Mouse (Mus musculus) spleen, adult 2 months (tissue): Measurements from ENCODE around the gene Usp40. TPM values are rescaled to one million over a fixed set of nuclear protein-coding genes. Genes with fewer than 3 reads are reported as not detected.
"Not testable (repeated sequence)": the region's sequence is repeated elsewhere in the genome, so short reads cannot be mapped to it uniquely, and the experiment has no call there.

Experiments
- DNase-seq, 2 experiments: peaks; one replicate each; pipeline versions ENCODE4 v3.0.0 to v3.0.0-alpha.2; 2012 to 2021; ENCODE audit warnings: low spot score in 2 of 2, low read depth in 1 of 2
- H3K27ac ChIP-seq: fragments of 200-500 bp; 2 replicates; pipeline ENCODE4 v1.5.1; 2012; ENCODE audit warnings: low read length, inconsistent platforms; ENCODE audit not compliant: insufficient read depth
- H3K27me3 ChIP-seq: fragments of 200-500 bp; 2 replicates; pipeline ENCODE4 v1.6.1; 2012; ENCODE audit warnings: mild to moderate bottlenecking, moderate library complexity, low read length, inconsistent platforms; ENCODE audit not compliant: control insufficient read depth, insufficient read depth
- H3K36me3 ChIP-seq: fragments of 200-500 bp; 2 replicates; pipeline ENCODE4 v1.6.1; 2012; ENCODE audit warnings: mild to moderate bottlenecking, low read length, inconsistent platforms; ENCODE audit not compliant: control insufficient read depth, insufficient read depth
- H3K4me1 ChIP-seq: fragments of 200-500 bp; 2 replicates; pipeline ENCODE4 v1.6.1; 2011; ENCODE audit warnings: inconsistent platforms; ENCODE audit not compliant: control insufficient read depth, insufficient read depth, insufficient read length
- H3K4me3 ChIP-seq: fragments of 200-500 bp; 2 replicates; pipeline ENCODE4 v1.5.1; 2011; ENCODE audit warnings: mild to moderate bottlenecking, inconsistent platforms; ENCODE audit not compliant: insufficient read depth, insufficient read length; ENCODE audit errors: extremely low read depth
- CTCF ChIP-seq: fragments of 200-500 bp; IDR thresholded peaks from 2 replicates; pipeline ENCODE4 v1.5.1; 2011; ENCODE audit warnings: mild to moderate bottlenecking, inconsistent platforms; ENCODE audit not compliant: insufficient read depth, insufficient read length, insufficient replicate concordance; ENCODE audit errors: extremely low read depth
- POLR2A ChIP-seq: fragments of 200-500 bp; IDR thresholded peaks from 2 replicates; pipeline ENCODE4 v1.6.1; 2011; ENCODE audit warnings: low read depth, low read length, inconsistent platforms
- WGBS: fragments of 180-500 bp; shearing (Covaris S2); methylation state at CpG from one replicate; pipeline ENCODE4 v1.1.7; 2018; 5-methylcytosine and 5-hydroxymethylcytosine counted together
- polyA plus RNA-seq: library from polyadenylated mRNA; depleted of rRNA; stranded (reverse); fragments of >200 nt; gene quantifications from 2 replicates; pipeline ENCODE4 v1.2.3, GENCODE M21; 2012; rRNA removed

Gene Usp40
- polyA plus RNA-seq, result 3.3 TPM in 2 replicates

- Histone ChIP-seq H3K36me3 (0 out of 2 replicates have a peak, but pooled peaks cover under 1% of the 10 kb centered on the region), H3K27me3 (no peaks in the 10 kb centered on the region), H3K27ac (peak within 1 kb of the TSS; percentile 30), H3K4me1 (no peaks in the 10 kb centered on the region), H3K4me3 (peak within 1 kb of the TSS; percentile 97)
- peak; percentile 30 to 63 for DNase-seq
- TF ChIP-seq CTCF, result no peak
- no peak for TF ChIP-seq POLR2A
- 1% methylated on average over 45 of the region's 45 CpGs for WGBS
These were observed at the start of gene Usp40 for GRCm38 (mm10) chr1:88008211-88008697. Gene Usp40, minus strand, starts transcription at chr1:88008551.

- Histone ChIP-seq H3K27me3 (no peaks in the 10 kb centered on the region), H3K4me3 (no peak within 1 kb of the TSS), H3K36me3 (no peaks in the 10 kb centered on the region), H3K27ac (no peak within 1 kb of the TSS), H3K4me1 (no peaks in the 10 kb centered on the region)
- TF ChIP-seq POLR2A (no peak), CTCF (no peak)
- DNase-seq, result no peak
- 83% methylated on average over 1 of the region's 1 CpGs for WGBS
These were observed 46.7 kb upstream of the Usp40 start, which contains the start of gene Ugt1a10 for GRCm38 (mm10) chr1:88055088-88055487. Gene Ugt1a10, plus strand, starts transcription at chr1:88055388.

DNA sequence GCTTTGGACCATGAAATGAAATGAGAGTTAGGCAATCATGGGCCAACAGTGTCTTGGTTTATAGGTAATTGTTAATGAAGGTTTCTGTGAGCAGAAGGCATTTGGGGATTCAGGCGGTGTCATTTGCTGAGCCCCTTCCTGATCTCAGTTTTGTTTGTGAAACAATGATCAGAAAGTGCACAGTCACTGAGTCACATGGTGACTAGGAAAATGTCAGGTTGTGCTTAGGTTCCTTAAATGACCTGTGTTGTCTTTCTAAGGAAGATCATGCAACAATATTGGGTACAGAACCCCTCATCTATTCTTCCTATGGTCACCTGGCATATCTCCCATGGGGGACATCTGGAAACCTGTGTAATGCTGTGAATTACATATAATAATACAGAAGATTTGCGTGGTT, 39.1 kb upstream of the Usp40 start:
- H3K27me3 ChIP-seq, H3K36me3 ChIP-seq, H3K4me1 ChIP-seq, H3K4me3 ChIP-seq, DNase-seq, H3K27ac ChIP-seq: not testable (repeated sequence)
- 83% methylated on average over 2 of the region's 2 CpGs for WGBS

DNA sequence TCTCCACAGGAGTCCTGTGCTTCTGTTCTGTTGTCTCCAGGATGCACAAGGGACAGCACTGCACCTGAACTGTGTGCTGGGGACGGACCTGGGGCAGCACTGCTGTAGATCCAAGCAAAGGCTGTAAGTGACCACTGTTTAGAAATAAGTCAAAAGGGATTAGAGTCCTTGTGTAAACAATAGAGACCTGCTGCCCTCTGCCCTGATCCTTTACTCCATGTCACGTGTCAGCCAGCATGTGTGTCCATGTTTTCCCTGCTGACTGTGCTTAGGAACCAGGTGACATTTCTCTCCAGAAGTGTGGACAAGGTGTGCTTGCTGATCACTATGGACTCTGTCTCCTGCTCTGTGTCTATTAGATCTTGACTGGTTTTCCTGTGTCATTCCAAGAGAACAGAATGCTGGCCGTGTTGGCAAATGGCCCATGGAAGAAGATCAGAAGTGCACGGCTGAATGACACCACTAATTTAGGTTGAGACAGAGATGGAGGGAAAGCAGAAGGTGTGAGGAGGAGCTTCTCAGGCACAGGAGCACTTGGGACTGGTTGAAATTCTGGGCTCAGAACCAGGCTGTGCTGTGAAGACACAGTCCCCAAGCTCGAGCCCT, 36.6 kb upstream of the Usp40 start:
- not testable (repeated sequence) for H3K36me3 ChIP-seq, H3K4me3 ChIP-seq, H3K27ac ChIP-seq, H3K4me1 ChIP-seq, H3K27me3 ChIP-seq, DNase-seq
- 89% methylated on average over 4 of the region's 5 CpGs for WGBS

- H3K36me3 ChIP-seq, H3K27me3 ChIP-seq, H3K27ac ChIP-seq, DNase-seq, H3K4me3 ChIP-seq, H3K4me1 ChIP-seq: not testable (repeated sequence)
- 43% methylated on average over 1 of the region's 2 CpGs for WGBS
These were observed 34.7 kb upstream of the Usp40 start for GRCm38 (mm10) chr1:88043044-88043443.

DNA sequence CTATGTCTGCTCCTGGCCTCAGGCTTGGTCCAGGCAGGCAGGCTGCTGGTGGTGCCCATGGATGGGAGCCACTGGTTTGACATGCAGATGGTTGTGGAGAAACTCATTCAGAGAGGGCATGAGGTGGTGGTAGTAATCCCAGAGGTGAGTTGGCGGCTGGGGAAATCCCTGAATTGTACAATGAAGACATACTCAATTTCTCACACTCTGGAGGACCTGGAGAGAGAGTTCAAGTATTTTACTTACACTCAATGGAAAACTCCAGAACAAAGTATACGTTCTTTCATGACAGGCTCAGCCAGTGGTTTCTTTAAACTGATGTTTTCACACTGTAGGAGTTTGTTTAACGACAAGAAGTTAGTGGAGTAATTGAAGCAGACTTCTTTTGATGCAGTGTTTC, 16.9 kb upstream of the Usp40 start:
- H3K27me3 ChIP-seq, H3K27ac ChIP-seq, H3K4me3 ChIP-seq, H3K4me1 ChIP-seq, DNase-seq, H3K36me3 ChIP-seq: not testable (repeated sequence)
- WGBS, result 82% methylated on average over 3 of the region's 3 CpGs

- Histone ChIP-seq H3K4me3 (no peak overlapping the region), H3K36me3 (no peaks in the 10 kb centered on the region), H3K27ac (no peak overlapping the region), H3K4me1 (no peaks in the 10 kb centered on the region), H3K27me3 (no peaks in the 10 kb centered on the region)
- 92% methylated on average over 6 of the region's 6 CpGs for WGBS
- DNase-seq, result no peak
- TF ChIP-seq POLR2A (no peak), CTCF (no peak)
These were observed 7.0 kb upstream of the Usp40 start for GRCm38 (mm10) chr1:88015371-88015770.
